Mouse (Mus musculus) Muller cell, postnatal 12 days (primary cell): ENCODE measurements around the gene Uqcrh.

ENCODE experiments used
- DNase-seq: peaks from one replicate; pipeline ENCODE4 v3.0.0-alpha.2; 2015; ENCODE audit errors: inconsistent ontology term

Uqcrh gene

DNA sequence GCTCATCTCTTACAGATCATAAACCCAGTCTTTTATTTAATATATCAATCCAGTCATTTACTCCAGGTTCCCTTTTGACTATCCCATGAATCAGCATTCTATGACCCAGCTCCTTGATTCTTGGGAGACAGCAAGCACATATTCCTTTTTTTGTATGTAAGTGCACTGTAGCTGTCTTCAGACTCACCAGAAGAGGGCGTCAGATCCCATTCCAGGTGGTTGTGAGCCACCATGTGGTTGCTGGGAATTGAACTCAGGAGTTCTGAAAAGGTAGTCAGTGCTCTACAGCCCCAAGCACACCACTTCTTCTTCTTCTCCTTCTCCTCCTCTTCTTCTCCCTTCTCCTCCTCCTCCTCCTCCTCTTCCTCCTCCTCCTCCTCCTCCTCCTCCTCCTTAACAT is 17.3 kb downstream of the Uqcrh start:
- no peak for DNase-seq

DNA sequence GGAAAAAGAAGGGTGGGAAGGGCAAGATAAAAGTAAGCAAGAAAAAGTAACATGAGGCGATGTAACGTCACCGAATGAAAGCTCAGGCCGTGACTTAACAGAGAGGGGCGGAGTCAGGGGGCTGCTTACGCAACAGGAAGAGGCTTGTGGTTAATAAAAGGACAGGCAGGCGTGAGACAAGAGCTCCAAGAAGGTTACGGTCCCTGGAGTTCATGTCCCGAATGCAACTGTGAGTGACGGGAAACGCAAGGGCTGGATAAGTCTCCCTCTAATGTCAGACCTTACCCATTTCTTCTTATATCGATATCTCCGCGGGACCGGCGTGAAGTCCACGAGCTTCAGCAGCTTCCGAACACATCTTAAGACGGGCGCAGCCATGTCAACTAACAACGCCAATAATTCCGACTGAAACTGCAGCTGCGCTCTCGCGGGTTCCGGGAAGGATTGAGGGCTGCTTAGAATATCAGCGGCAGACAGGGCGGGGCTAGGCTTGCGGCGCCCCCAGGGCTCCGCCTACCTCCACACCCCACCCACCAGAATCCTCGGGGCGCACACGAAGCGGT is 21.4 kb downstream of the Uqcrh start, which contains the start of gene Nsun4:
Nsun4 (minus strand) TSS at position 478 of the 563 bp plus-strand sequence.
- DNase-seq = peak; percentile 94

DNA sequence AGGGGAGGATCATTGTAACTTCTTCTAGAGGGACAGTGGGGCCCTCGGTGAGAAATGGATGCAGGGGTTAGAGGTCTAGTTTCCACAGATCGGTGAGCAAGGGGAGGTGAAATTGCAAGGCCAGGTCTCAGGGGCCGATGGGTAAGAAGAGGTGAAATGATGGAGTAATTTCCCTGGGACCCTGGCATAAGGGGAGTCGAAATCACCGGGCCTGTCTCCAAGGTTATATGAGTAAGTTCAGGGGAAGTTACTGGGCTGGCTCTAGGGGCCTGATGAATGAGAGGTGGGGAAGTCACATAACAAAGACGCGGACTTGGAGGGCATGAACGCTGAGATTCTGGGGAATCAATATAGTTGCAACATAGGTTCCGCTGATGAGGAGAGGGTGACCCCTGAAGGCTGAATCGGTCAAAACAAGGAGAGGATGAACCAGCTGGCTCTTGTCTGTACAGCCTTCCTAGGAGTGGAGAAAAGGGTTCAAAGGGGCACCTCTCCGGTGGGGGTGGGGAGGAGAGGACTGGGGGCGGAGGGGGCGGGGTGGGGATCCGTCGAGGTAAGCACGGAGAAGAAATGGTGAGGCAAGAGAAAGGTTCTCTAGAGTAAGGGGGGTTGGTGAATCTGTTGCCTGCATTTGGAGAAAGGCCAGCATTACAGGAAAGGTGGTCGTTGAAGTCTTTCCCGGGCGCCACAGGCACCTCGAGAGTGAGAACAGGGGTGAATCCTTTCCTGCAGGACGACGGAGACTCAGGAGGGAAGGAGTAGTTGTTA is 22.2 kb downstream of the Uqcrh start:
- peak; percentile 49 for DNase-seq

DNA sequence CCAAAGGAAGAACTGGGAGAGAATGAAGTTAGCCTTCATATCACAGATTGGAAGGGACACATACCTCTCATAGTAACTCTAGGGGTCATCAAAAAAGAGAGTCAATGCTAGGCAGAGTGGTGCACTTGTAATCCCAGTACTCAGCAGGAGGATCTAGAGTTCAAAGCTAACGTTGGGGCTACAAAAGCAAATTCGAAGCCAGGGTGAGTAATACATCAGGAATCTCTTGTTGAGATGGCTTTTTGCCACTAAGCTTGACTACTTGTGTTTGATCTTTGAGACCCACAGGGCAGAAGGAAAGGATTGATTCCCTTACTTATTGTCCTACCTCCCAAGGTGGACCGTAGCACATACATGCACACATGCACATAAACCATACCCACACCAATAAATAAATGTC is 25.7 kb downstream of the Uqcrh start:
- peak; percentile 13 for DNase-seq

DNA sequence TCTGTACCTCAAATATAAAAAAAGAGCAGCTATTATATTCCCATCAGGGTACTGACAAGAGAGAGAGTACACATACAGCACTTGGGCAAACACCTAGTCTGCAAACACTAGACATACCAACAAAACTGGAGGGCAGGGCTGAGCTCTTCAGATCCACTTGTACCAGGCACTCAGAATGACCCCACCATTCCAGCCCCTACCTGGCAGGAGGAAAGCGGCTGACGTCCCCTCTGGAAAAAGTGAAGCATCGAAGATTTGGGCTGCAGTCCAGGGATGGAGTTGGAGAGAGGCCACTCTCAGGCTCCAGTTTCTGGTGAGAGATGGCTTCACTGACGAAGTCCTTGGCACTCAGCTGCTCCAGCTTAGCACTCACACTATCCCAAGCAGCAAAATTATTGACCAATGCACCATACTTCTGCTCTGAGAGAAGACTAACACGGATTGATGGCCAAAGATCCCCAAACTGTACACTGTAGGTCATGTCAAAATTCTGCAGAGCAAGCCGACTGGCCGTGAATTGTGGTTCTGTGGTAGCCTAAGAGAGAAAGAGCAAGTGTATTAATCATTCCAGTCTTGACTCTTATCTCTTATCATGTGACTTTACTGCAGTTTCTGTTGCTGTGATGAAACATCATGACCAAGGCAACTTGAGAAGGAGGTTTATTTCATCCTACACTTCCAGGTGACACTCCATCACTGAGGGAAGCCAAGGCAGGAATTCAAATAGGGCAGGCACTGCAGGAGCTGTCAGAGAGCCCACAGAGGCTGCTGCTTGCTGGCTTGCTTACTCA is 26.5 kb downstream of the Uqcrh start:
- DNase-seq = no peak

DNA sequence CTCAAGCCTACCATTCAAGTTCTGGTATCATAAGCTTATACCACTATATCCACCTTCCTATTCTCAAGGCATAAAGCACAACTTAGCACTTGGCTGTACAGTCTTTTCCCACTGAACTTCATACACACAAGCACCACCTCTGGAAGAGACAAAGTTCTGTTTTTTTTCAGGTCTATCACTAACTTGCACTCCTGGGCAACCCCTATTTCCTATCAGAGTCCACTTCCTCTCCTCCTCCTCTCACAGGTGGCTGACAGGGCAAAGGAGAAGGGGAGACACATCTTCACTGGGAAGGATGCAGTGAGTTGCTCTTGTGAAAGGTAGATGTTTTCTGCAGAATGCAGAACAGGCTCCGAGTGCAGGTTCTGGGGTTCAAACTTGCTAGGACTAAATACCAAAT is 27.2 kb downstream of the Uqcrh start:
- DNase-seq = no peak

DNA sequence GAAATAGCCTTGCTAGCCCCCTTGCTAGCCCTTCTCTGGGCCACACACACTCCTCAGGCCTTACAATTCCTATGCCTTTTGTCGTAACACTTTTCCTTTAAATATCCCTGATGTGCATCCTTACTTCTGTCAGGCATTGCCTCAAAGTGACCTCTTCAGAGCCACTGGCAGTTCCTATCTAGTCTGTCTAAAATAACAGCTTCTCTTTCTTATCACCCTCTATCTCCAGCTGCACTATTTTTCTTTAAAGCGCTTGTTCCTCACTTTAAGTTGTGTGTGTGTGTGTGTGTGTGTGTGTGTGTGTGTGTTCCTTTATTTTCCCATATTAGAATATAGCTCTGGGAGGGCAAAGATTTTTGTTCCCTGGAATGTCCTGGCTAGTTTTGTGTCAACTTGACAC is 28.3 kb downstream of the Uqcrh start:
- no peak for DNase-seq

DNA sequence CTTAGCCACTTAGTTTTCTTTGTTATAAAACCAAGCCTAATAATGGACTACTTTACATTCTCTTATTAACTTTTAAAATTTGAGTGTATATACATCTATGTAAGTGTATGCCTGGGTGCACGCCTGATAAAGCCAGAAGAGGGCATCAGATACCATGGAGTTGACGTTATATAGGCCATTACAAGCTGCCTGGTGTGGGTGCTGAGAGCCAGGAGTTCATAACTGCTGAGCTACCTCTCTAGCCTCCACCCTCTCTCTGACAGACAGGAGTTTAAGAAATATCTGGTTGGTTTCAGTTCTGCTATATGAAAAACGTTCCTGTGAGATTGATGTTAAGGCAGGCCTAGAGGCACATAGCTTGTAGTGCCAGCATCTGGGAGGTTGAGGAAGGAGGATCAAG is 32.7 kb downstream of the Uqcrh start:
- no peak for DNase-seq

DNA sequence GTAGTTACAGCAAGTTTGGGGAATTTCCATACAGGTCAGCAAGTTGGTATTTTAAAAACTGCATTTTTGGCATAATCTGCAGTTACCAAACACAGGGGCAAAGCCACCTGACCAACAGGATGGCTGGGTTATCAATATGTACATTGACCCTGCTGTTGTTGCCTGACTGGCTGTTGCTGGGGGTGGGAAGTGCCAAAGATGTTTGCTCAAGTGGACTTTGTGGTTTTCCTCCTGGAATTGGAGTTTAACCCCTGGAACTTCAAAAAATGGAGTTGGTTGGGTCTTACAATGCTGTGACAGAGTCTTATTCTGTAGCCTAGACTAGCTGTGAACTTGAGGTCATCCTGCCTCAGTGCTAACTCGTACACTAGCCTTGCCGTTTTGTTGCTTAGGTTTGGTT is 34.4 kb downstream of the Uqcrh start:
- no peak for DNase-seq

DNA sequence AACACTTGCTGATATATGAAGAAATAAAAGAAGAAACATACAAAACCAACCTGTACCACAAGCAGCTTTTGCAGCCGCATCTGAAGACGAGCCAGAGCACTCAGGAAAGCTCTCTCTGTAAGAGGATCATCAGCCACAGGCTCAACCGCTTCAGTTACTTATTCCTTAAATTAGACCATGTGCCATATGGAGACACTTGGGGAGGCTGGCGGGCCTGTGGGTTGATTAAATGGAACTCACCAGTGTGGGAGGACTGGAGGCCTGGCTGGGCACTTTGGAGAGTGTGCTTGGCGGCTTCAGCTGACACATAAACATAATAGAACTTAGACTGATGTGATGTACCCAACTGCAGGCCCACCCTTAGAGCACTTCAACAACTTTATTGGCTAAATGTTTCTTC is 41.5 kb downstream of the Uqcrh start:
- no peak for DNase-seq

DNA sequence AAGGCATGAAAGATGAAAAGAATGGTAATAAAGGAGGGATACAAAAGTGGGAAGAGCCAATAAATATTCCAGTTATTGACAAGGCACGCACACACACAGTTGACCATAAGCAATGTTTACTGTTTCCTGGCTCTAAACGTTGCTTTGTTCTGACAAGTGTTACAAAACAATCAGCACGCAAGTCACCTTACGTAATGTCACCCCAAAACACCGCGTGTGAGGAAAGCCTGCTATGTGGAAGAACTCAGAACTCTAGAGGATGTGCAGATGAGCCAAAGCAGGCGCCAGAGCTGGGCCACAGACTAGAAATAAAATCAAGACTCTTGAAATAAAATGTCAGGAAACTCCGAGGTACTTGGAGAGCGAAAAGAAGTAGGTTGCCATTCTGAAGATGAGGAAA is 42.0 kb downstream of the Uqcrh start:
- DNase-seq = no peak

DNA sequence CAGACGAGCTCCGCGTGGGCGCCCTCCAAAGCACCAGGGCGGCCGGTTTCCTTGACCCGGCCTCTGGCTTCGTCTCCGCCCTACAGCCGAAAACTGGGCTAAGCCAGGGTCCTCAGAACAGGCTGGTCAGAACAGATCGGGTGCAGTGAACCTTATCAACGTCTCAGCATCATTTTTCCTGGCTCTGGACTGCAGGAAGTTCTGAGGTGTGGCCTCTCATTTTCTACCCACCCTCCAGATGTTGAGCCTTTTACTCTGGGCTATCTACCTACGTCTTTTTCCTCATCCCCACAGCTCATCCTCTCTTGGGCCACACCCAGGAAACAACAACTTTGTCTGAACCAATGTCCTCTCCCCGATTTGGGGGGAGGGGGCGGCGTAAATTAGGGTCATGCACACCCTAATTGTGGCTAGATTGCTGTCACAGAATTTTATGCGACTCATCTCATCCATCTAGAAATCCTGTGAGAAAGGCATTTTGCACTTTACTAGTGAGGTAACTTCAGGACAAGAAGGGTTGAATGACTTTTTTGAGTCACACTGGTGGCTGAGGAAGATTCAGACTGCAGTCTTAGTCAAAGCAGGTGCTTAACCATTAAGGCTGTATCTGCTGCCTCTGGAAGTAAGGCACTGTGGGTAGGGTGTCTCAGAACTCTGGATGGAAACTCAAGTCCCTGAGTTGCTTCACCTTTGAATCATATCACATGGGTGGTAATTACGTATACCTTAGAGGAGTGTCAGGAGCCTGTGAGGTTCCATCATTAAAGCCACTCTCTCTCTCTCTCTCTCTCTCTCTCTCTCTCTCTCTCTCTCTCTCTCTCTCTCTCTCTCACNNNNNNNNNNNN is 56.7 kb downstream of the Uqcrh start, which contains the start of gene Faah:
Faah (minus strand) TSS at position 25 of the 845 bp plus-strand sequence.
- peak; percentile 14 for DNase-seq

DNA sequence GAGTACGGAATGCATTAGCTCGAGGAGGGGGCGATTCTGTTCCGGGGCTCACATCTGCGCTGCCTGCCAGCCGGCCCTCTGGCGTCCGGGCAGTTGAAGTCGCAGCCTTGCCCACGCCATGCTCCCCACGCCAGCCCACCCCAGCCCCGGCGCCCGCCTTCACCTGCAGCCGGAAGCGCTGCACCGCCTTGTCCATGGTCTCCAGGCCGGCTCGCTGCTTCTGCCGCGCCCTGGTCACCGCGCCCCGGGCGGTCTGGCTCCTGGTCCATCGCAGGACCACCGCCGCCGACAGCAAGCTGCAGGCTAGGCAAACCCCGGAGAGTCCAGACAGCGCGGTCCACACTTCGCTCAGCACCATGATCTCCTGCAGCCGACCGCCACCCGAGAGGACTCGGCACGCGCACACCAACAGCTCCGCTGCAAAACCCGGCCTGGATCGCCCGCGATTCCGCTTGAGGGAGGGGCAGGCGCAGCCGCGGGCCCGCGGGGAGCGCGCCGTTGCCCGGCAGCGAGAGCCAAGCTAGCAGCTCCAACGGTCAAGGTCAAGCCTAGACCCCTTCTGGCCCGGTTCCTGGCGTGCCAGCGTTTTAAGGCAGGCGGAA is 57.5 kb downstream of the Uqcrh start:
- peak; percentile 77 for DNase-seq
